Mouse (Mus musculus): ENCODE results near the gene Ntn5.

GRCm38 (mm10) chr7:45667761-45668160 is 16.1 kb upstream of the Ntn5 start:
- TF ChIP-seq CTCF (IDR thresholded peaks at IDR 0.05) (no peak), POLR2A (IDR thresholded peaks at IDR 0.05; ENCODE audit: insufficient read depth, low read depth, low read length) (no peak)
